Comparison of ENCODE assay signal across 24 mouse cellular contexts in the genomic region with DNA sequence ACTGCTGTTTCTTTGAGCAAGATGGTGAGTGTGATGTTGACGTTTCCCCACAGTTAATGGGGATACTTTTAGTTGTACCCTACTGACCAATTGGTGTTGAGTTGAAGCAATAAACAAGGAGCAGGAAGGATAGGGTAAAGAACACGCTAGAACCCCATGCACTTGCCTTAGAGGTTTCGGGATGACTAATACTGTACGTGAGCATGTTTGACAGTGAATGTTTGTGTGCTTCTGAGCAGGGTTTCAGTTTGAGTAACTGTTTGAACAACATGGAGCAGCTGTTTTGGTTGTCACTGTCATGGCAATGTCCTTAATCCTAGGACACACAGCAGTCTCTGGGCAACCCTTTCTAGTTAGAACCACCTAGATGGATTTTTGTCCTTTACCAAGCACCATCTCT. TPM values are rescaled to one million over a fixed set of nuclear protein-coding genes. Genes with fewer than 3 reads are reported as not detected.
"Had no signal": no experiment of that assay in that cellular context is flagged by ENCODE, and none has a peak within 500 bp of the region (broad histone marks: within the 10 kb centered on the region; RNA-seq: fewer than 3 reads in every experiment).

No protein-coding gene starts in this region.

- ATAC-seq: lung, postnatal 0 days; midbrain, embryonic 13.5 days; midbrain, embryonic 16.5 days had no signal

- DNase-seq: kidney, adult 9 months; kidney, postnatal 25 days; layer of hippocampus, adult 9-11 months; liver; liver, embryonic 13.5 days; lung, embryonic 14.5 days; thymus, postnatal 25 days had no signal

RNA-seq across cellular contexts. Expression of gene Ctla4, which starts 26.5 kb away (rescaled TPM):
- total RNA-seq: layer of hippocampus, adult 2 months; layer of hippocampus, postnatal 25 days; left cerebral cortex, adult 18-20 months; left cerebral cortex, postnatal 25 days had no signal
- polyA plus RNA-seq: kidney, postnatal 0 days; limb, embryonic 10.5 days; liver, embryonic 13.5 days; liver, embryonic 16.5 days; lung, embryonic 14.5 days; lung, postnatal 0 days; macrophage; midbrain, embryonic 10.5 days; midbrain, embryonic 13.5 days; midbrain, embryonic 16.5 days; myocyte; neural tube, embryonic 11.5 days; neural tube, embryonic 14.5 days; stomach, embryonic 14.5 days; stomach, postnatal 0 days had no signal
